In genomic region chr4:97212514-97212913, GRCm38 (mm10) we compare ENCODE assay signal across 25 mouse cellular contexts. TPM values are rescaled to one million over a fixed set of nuclear protein-coding genes. Genes with fewer than 3 reads are reported as not detected.
"Had no signal": no experiment of that assay in that cellular context is flagged by ENCODE, and none has a peak within 500 bp of the region (broad histone marks: within the 10 kb centered on the region; RNA-seq: fewer than 3 reads in every experiment).

No protein-coding gene starts in this region.

- H3K36me3 ChIP-seq: midbrain, embryonic 10.5 days; midbrain, embryonic 12.5 days; neural tube, embryonic 13.5 days; neural tube, embryonic 15.5 days had no signal

- H3K9ac ChIP-seq: lung, embryonic 14.5 days; midbrain, embryonic 12.5 days; neural tube, embryonic 13.5 days; neural tube, embryonic 15.5 days had no signal

- ATAC-seq: midbrain, embryonic 16.5 days had no signal

- H3K27ac ChIP-seq: midbrain, embryonic 10.5 days; midbrain, embryonic 12.5 days; neural tube, embryonic 13.5 days; neural tube, embryonic 15.5 days had no signal

- DNase-seq: lung, embryonic 14.5 days; lung, postnatal 10 days; lung, postnatal 4 days; midbrain, embryonic 14.5 days; right cerebral cortex, adult 18-20 months; right cerebral cortex, postnatal 25 days; right cerebral cortex, postnatal 4 days; spleen, adult 18-20 months; thymus, adult 18-20 months; thymus, postnatal 14 days; thymus, postnatal 36 days had no signal

- H3K4me3 ChIP-seq: midbrain, embryonic 10.5 days; midbrain, embryonic 12.5 days; myocyte; neural tube, embryonic 13.5 days; neural tube, embryonic 15.5 days had no signal

- H3K9me3 ChIP-seq: midbrain, embryonic 10.5 days; midbrain, embryonic 12.5 days; neural tube, embryonic 13.5 days; neural tube, embryonic 15.5 days had no signal

- H3K4me1 ChIP-seq: midbrain, embryonic 10.5 days; midbrain, embryonic 12.5 days; neural tube, embryonic 13.5 days; neural tube, embryonic 15.5 days had no signal

- H3K27me3 ChIP-seq: midbrain, embryonic 12.5 days; neural tube, embryonic 13.5 days; neural tube, embryonic 15.5 days had no signal

- H3K4me2 ChIP-seq: lung, embryonic 14.5 days; midbrain, embryonic 12.5 days; neural tube, embryonic 13.5 days; neural tube, embryonic 15.5 days had no signal

RNA-seq across cellular contexts. Expression of gene Gm10192, which starts 29.5 kb away (rescaled TPM):
- total RNA-seq: megakaryocyte, adult 5-6 weeks; megakaryocyte-erythroid progenitor cell, adult 5-6 weeks had no signal
- polyA plus RNA-seq: lung, embryonic 14.5 days; lung, embryonic 16.5 days; midbrain, embryonic 10.5 days; midbrain, embryonic 12.5 days; midbrain, embryonic 14.5 days; midbrain, embryonic 16.5 days; myocyte; neural tube, embryonic 11.5 days; neural tube, embryonic 13.5 days; neural tube, embryonic 15.5 days; small intestine, adult 2 months; stomach, embryonic 14.5 days; stomach, embryonic 16.5 days; thymus, postnatal 0 days had no signal
